ENCODE assay signal across 7 mouse cellular contexts in genomic region chr5:108461082-108462065, GRCm38 (mm10). TPM values are rescaled to one million over a fixed set of nuclear protein-coding genes. Genes with fewer than 3 reads are reported as not detected.
DNase-seq lines count a peak whose midpoint lies in the region; ATAC-seq lines count a peak whose summit lies in the region.

Pcgf3 (plus strand) TSS chr5:108461232.

- peak within 1 kb of the TSS; percentile 84 for H3K4me2 ChIP-seq in intestine, embryonic 15.5 days (replicated peaks)

- peak within 1 kb of the TSS; percentile 100 for H3K9ac ChIP-seq in intestine, embryonic 15.5 days

- H3K4me1 ChIP-seq in intestine, embryonic 15.5 days (replicated peaks): peaks cover 20% of the 10 kb centered on the region
- peaks cover 32% of the 10 kb centered on the region for H3K4me1 ChIP-seq in midbrain, embryonic 10.5 days

- H3K9me3 ChIP-seq in intestine, embryonic 15.5 days: no peaks in the 10 kb centered on the region
- H3K9me3 ChIP-seq in midbrain, embryonic 10.5 days (replicated peaks): no peaks in the 10 kb centered on the region

- intact Hi-C loops in left cerebral cortex, postnatal 25 days (cut with DNase I): loop anchor here (2.0 to 5.0 kb wide), 2 partner anchors 27 to 94 kb away; partner anchors contain the start of genes Atp5k and Gm42517

- peak within 1 kb of the TSS; percentile 88 for H3K4me3 ChIP-seq in intestine, embryonic 15.5 days (replicated peaks)
- H3K4me3 ChIP-seq in midbrain, embryonic 10.5 days: peak within 1 kb of the TSS; percentile 86

- H3K27ac ChIP-seq in intestine, embryonic 15.5 days: peak within 1 kb of the TSS; percentile 72
- H3K27ac ChIP-seq in midbrain, embryonic 10.5 days (replicated peaks): peak within 1 kb of the TSS; percentile 99

- under 1% methylated on average over 60 of the region's 62 CpGs for WGBS in intestine, embryonic 15.5 days
- WGBS in midbrain, embryonic 10.5 days: 2% methylated on average over 52 of the region's 62 CpGs

- no peaks in the 10 kb centered on the region; the same call in 1 of the 2 replicates for H3K27me3 ChIP-seq in intestine, embryonic 15.5 days (replicated peaks)
- H3K27me3 ChIP-seq in midbrain, embryonic 10.5 days (ENCODE audit: low read depth, poor library complexity, severe bottlenecking): peaks cover 25% of the 10 kb centered on the region

- peak; percentile 98 for ATAC-seq in intestine, embryonic 15.5 days

- no peaks in the 10 kb centered on the region for H3K36me3 ChIP-seq in intestine, embryonic 15.5 days
- H3K36me3 ChIP-seq in midbrain, embryonic 10.5 days: peaks cover 6% of the 10 kb centered on the region; the same call in 1 of the 2 replicates

- peak; percentile 98 to 99 for DNase-seq in adrenal gland, adult (ENCODE audit: inconsistent age in 2 of 2, low spot score in 1 of 2)
- peak; percentile 97 for DNase-seq in embryo, embryonic 10.5 days (ENCODE audit: low spot score)
- DNase-seq in gastrocnemius, postnatal 25 days: peak; percentile 96
- peak; percentile 92 to 98 for DNase-seq in left cerebral cortex, postnatal 25 days (ENCODE audit: low spot score in 2 of 2)
- DNase-seq in midbrain, embryonic 10.5 days (ENCODE audit: low spot score): peak; percentile 97
- peak; percentile 97 for DNase-seq in right cerebral cortex, postnatal 4 days

RNA-seq across cellular contexts. Expression of gene Pcgf3, which starts in this region (rescaled TPM):
- total RNA-seq in gastrocnemius, postnatal 25 days (2021): 10 to 100 TPM; 30.9 to 39.5 TPM
- polyA plus RNA-seq in intestine, embryonic 15.5 days (2015; fragmentation: Nextera tagmentation; extraction: Ambion mirVana): 18.0 and 19.5 TPM in 2 replicates
- total RNA-seq in left cerebral cortex, postnatal 25 days (2021): 10 to 100 TPM; 47.2 to 58.5 TPM
- 21.2 and 27.8 TPM in 2 replicates for polyA plus RNA-seq in midbrain, embryonic 10.5 days (2016; fragmentation: Nextera tagmentation; extraction: Ambion mirVana)

Comparison
In these comparisons a context has a peak if more than half of its experiments do, and no peak if none do; other contexts are left out.
1. Peak in every context shown above with its lines: DNase-seq, ATAC-seq, H3K4me3 ChIP-seq and H3K27ac ChIP-seq.